Mouse (Mus musculus): ENCODE data around the gene Aggf1. TPM values are rescaled to one million over a fixed set of nuclear protein-coding genes. Genes with fewer than 3 reads are reported as not detected.

Aggf1 gene
- polyA plus RNA-seq, 1 experiment: 15.6 TPM

DNA sequence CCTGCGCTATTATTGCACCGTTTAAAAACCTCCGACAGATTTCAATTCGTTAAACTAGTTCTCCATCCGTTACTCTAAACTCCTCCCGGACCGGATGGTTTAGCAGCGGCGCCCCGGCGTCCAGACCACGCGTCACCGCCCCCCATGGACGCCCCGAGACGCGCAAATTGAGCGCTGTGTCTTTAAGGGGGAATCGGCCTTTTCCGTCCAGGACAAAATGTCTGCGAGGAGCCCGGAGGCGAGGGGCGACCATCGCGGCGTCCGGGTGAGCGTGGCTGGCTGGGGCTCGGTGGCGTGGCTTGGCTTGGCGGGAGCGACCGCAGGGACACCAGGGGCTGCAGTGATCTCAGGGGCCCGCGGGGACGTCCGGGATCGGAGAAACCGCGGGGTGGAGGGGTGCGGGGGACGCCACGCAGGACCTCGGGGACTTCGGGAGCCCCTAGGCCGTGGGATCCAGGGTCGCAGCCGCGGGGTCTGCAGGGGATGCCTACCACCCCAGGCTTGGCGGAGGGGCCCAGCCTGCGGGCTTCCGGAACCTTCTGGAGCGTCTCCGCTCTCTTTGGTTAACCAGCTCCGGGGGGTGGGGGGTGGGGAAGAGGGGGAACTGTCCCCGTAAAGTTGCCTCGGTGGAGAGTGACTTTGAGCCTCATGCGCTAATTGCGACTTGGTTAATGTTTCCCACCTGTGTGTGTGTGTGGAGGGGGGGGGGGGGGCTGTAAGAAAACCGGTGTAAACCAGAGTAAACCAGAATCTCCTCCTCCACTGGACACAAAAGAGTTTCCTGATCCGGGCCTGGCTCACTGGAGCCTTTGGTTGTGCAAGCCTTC is 49.9 kb downstream of the Aggf1 start:
- Histone ChIP-seq H3K36me3 (ENCODE audit: control insufficient read depth, insufficient read depth, low read length) (no peaks in the 10 kb centered on the region), H3K4me3 (ENCODE audit: low read depth, low read length) (peak overlapping the region; percentile 89), H3K27ac (ENCODE audit: insufficient read depth, low read depth, low read length) (peak overlapping the region; percentile 51), H3K4me1 (ENCODE audit: control insufficient read depth, insufficient read depth, insufficient read length, low read length) (peaks cover 9% of the 10 kb centered on the region), H3K27me3 (ENCODE audit: control insufficient read depth, insufficient read depth, low read length) (no peaks in the 10 kb centered on the region)
- no peak for TF ChIP-seq CTCF (IDR thresholded peaks at IDR 0.05; ENCODE audit: extremely low read depth, insufficient read length, insufficient replicate concordance, low read depth, low read length)
- TF ChIP-seq POLR2A (IDR thresholded peaks at IDR 0.05; ENCODE audit: low read depth, low read length): peak; percentile 34; the same call in 1 of the 2 replicates
- under 1% methylated on average over 63 of the region's 63 CpGs for whole genome bisulfite sequencing

DNA sequence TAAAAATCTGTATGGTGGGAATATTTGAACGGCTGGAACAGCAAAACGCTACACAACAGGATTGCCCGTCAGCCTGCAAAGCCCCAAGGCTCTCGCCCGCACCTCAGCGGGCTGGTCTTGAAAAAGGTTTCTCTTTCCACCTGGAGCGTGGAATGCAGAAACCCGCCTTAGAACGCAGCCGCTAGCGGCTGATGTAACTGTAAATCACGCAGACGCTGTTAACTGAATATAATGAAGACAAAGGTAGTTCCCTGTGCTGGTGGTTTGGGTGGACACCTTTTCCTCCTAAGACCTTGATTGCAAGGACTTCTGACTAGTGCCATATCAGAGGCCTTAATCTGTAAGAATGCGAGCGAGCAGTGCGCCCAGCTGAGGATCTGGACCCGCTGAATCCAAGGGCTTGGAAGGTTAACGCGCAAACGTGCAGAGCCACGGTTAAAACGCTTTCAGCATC is 50.5 kb downstream of the Aggf1 start:
- Histone ChIP-seq H3K4me1 (ENCODE audit: control insufficient read depth, insufficient read depth, insufficient read length, low read length) (peaks cover 9% of the 10 kb centered on the region), H3K4me3 (ENCODE audit: low read depth, low read length) (peak overlapping the region; percentile 89), H3K27ac (ENCODE audit: insufficient read depth, low read depth, low read length) (peak overlapping the region; percentile 51), H3K36me3 (ENCODE audit: control insufficient read depth, insufficient read depth, low read length) (no peaks in the 10 kb centered on the region), H3K27me3 (ENCODE audit: control insufficient read depth, insufficient read depth, low read length) (no peaks in the 10 kb centered on the region)
- TF ChIP-seq CTCF (IDR thresholded peaks at IDR 0.05; ENCODE audit: extremely low read depth, insufficient read length, insufficient replicate concordance, low read depth, low read length) (no peak), POLR2A (IDR thresholded peaks at IDR 0.05; ENCODE audit: low read depth, low read length) (no peak)
- under 1% methylated on average over 22 of the region's 22 CpGs for WGBS

DNA sequence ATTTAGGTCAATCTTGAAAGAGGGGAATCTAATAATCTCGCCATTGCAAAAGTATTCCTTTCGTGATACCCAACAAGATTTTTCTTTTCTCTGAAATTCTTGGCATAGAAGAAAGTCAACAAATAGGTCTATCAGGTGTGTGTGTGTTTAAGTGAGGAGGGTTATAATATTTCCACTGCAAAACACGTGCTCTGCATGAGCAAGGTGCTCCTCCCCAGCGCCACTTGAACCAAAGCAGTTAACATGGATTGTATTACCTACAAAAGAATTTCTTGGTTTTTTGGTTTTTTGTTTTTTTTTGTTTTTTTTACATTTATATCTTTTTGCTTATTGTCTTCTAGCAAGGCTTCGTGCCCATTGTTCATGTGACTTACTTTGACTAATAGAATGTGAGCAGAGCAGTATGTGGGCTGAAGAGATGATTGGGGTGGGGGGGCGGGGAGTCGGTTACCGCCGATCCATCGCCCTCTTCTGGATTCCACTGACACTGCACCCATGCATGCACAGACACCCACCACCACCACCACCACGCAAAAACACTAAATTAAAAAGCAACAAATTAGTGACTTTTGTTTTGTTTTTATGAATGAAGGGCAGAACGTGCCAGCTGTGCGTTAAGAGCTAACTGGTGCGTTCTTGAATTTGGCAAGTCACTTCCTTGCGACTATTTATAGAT is 51.1 kb downstream of the Aggf1 start:
- TF ChIP-seq CTCF (IDR thresholded peaks at IDR 0.05; ENCODE audit: extremely low read depth, insufficient read length, insufficient replicate concordance, low read depth, low read length) (peak; percentile 60; the same call in 1 of the 2 replicates), POLR2A (IDR thresholded peaks at IDR 0.05; ENCODE audit: low read depth, low read length) (no peak)
- no peaks in the 10 kb centered on the region for H3K36me3 ChIP-seq (ENCODE audit: control insufficient read depth, insufficient read depth, low read length)
- WGBS: 20% methylated on average over 15 of the region's 15 CpGs
- no peaks in the 10 kb centered on the region for H3K27me3 ChIP-seq (ENCODE audit: control insufficient read depth, insufficient read depth, low read length)
- peak overlapping the region; percentile 89 for H3K4me3 ChIP-seq (ENCODE audit: low read depth, low read length)
- 0 out of 2 replicates have a peak overlapping the region, but pooled peaks have one; percentile 51 for H3K27ac ChIP-seq (ENCODE audit: insufficient read depth, low read depth, low read length)
- H3K4me1 ChIP-seq (ENCODE audit: control insufficient read depth, insufficient read depth, insufficient read length, low read length): peaks cover 10% of the 10 kb centered on the region

DNA sequence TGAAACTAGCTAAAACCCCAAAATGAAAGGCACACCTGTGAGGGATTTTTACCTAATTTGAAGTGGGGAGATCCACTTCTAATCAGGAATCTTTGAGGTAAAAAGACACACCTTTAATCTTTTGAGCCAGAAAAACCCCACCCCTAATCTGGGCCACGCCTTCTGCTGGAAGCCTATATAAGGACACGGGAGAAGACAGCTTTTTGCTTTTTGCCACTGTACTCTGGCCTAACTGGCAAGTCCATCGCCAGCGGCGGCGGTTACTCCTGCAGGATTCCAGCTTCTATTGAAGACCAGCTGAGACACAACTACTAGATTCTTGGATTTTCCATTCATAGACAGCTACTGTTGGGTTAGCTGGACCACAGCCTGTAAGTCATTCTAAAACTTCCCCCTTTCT is 51.8 kb downstream of the Aggf1 start, which contains the start of gene Zbed3:
Gene Zbed3 (plus strand): TSS at position 213 of the 400 bp plus-strand sequence.
- H3K27me3 ChIP-seq (ENCODE audit: control insufficient read depth, insufficient read depth, low read length): no peaks in the 10 kb centered on the region
- peak within 1 kb of the TSS; percentile 89 for H3K4me3 ChIP-seq (ENCODE audit: low read depth, low read length)
- H3K36me3 ChIP-seq (ENCODE audit: control insufficient read depth, insufficient read depth, low read length): no peaks in the 10 kb centered on the region
- TF ChIP-seq CTCF (IDR thresholded peaks at IDR 0.05; ENCODE audit: extremely low read depth, insufficient read length, insufficient replicate concordance, low read depth, low read length): no peak
- WGBS: 80% methylated on average over 6 of the region's 6 CpGs
- 0 out of 2 replicates have a peak within 1 kb of the TSS, but pooled peaks have one; percentile 51 for H3K27ac ChIP-seq (ENCODE audit: insufficient read depth, low read depth, low read length)
- H3K4me1 ChIP-seq (ENCODE audit: control insufficient read depth, insufficient read depth, insufficient read length, low read length): peaks cover 8% of the 10 kb centered on the region; the same call in 1 of the 2 replicates

DNA sequence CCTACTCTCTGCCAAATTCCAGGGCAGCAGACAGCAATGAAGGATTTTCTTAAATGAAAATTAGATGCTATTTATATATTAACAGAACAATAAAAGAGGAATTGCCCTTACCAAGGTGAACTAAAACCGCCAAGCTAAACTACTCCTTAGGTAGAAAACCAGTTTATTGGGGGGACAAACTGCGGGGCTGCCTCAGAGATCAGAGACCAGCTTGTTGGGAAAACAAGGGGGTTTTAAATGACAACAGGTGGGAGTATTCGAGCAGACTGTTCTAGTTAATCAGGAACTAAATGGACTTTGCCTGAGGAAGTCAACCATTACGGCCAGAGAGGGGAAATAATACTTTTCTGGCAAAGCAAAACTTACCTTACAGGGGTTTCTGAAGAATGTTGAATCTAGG is 54.7 kb downstream of the Aggf1 start:
- TF ChIP-seq POLR2A (IDR thresholded peaks at IDR 0.05; ENCODE audit: low read depth, low read length) (no peak), CTCF (IDR thresholded peaks at IDR 0.05; ENCODE audit: extremely low read depth, insufficient read length, insufficient replicate concordance, low read depth, low read length) (no peak)
- Histone ChIP-seq H3K27ac (ENCODE audit: insufficient read depth, low read depth, low read length) (no peak overlapping the region), H3K27me3 (ENCODE audit: control insufficient read depth, insufficient read depth, low read length) (no peaks in the 10 kb centered on the region), H3K4me3 (ENCODE audit: low read depth, low read length) (no peak overlapping the region), H3K36me3 (ENCODE audit: control insufficient read depth, insufficient read depth, low read length) (no peaks in the 10 kb centered on the region), H3K4me1 (ENCODE audit: control insufficient read depth, insufficient read depth, insufficient read length, low read length) (0 out of 2 replicates have a peak, but pooled peaks cover 2% of the 10 kb centered on the region)
- WGBS: 34% methylated on average over 4 of the region's 4 CpGs

DNA sequence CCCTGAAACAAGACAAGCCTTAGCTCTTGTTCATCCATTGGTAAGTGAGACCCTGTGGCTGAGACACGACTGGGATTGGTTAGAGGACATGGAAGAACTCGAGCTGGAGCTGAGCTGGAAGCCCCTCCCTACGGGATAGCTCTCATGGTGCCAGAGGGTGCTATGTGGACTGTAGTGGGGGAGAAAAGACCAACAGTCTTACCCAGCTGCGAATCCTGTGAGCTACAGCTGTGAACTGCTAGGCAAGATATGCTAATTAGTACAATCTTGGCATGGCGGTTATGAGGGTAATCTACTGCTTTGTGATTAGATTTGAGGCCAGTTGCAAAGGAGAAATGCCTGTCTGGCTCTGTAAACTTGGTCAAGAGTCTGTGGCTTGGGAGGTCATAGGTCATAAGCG is 56.0 kb downstream of the Aggf1 start:
- H3K4me1 ChIP-seq (ENCODE audit: control insufficient read depth, insufficient read depth, insufficient read length, low read length): 0 out of 2 replicates have a peak, but pooled peaks cover 2% of the 10 kb centered on the region
- no peaks in the 10 kb centered on the region for H3K27me3 ChIP-seq (ENCODE audit: control insufficient read depth, insufficient read depth, low read length)
- no peak overlapping the region for H3K4me3 ChIP-seq (ENCODE audit: low read depth, low read length)
- TF ChIP-seq POLR2A (IDR thresholded peaks at IDR 0.05; ENCODE audit: low read depth, low read length) (no peak), CTCF (IDR thresholded peaks at IDR 0.05; ENCODE audit: extremely low read depth, insufficient read length, insufficient replicate concordance, low read depth, low read length) (no peak)
- H3K36me3 ChIP-seq (ENCODE audit: control insufficient read depth, insufficient read depth, low read length): no peaks in the 10 kb centered on the region
- 34% methylated on average over 6 of the region's 6 CpGs for WGBS
- H3K27ac ChIP-seq (ENCODE audit: insufficient read depth, low read depth, low read length): no peak overlapping the region

DNA sequence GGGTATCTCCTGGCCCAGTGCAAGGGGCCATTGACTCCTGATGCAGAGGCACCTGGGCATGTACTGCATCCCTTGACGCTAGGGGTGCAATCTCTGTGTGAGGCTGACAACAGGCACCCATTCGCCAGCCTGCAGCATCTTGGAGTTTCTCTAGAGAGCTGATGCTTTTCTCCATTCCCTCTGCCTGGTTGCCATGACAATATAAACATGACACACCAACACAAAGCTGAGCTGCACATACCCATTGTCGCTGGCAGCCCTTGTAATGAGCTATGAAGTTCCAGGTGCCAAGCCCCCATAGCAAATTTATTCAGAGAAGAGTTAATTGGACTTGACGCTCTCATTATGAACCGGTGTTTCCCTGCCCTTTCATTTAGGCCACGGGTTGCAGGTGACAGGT is 63.1 kb downstream of the Aggf1 start:
- TF ChIP-seq POLR2A (IDR thresholded peaks at IDR 0.05; ENCODE audit: low read depth, low read length): no peak
- no peak for TF ChIP-seq CTCF (IDR thresholded peaks at IDR 0.05; ENCODE audit: extremely low read depth, insufficient read length, insufficient replicate concordance, low read depth, low read length)
- Histone ChIP-seq H3K27ac (ENCODE audit: insufficient read depth, low read depth, low read length) (no peak overlapping the region), H3K4me3 (ENCODE audit: low read depth, low read length) (no peak overlapping the region), H3K4me1 (ENCODE audit: control insufficient read depth, insufficient read depth, insufficient read length, low read length) (no peaks in the 10 kb centered on the region), H3K36me3 (ENCODE audit: control insufficient read depth, insufficient read depth, low read length) (no peaks in the 10 kb centered on the region), H3K27me3 (ENCODE audit: control insufficient read depth, insufficient read depth, low read length) (no peaks in the 10 kb centered on the region)
- WGBS: 73% methylated on average over 6 of the region's 6 CpGs
